Mouse (Mus musculus) liver, embryonic 12.5 days (tissue): ENCODE data around the gene Kcnd1. TPM values are rescaled to one million over a fixed set of nuclear protein-coding genes. Genes with fewer than 3 reads are reported as not detected.

Experiments
- ATAC-seq: fragments of 200-750 bp; cut with Nextera tagmentation; 2 replicates; pipeline ENCODE4 v1.8.0; 2017; ENCODE audit warnings: moderate number of reproducible peaks, mild to moderate bottlenecking, moderate library complexity
- H3K27ac ChIP-seq: fragments of 300-500 bp; sonication (generic); 2 replicates; pipeline ENCODE4 v1.5.1; 2016; ENCODE audit warnings: mild to moderate bottlenecking
- H3K27me3 ChIP-seq: fragments of 300-500 bp; sonication (generic); replicated peaks from 2 replicates; pipeline ENCODE4 v1.6.1; 2016; ENCODE audit warnings: mild to moderate bottlenecking, moderate library complexity
- H3K36me3 ChIP-seq: fragments of 300-500 bp; sonication (generic); 2 replicates; pipeline ENCODE4 v1.6.1; 2016; ENCODE audit warnings: mild to moderate bottlenecking, moderate library complexity
- H3K4me1 ChIP-seq: fragments of 300-500 bp; sonication (generic); 2 replicates; pipeline ENCODE4 v1.6.1; 2016
- H3K4me2 ChIP-seq: fragments of 300-500 bp; sonication (generic); 2 replicates; pipeline ENCODE4 v1.6.1; 2016; ENCODE audit warnings: mild to moderate bottlenecking, moderate library complexity
- H3K4me3 ChIP-seq: fragments of 300-500 bp; sonication (generic); 2 replicates; pipeline ENCODE4 v1.5.1; 2016; ENCODE audit warnings: mild to moderate bottlenecking, moderate library complexity
- H3K9ac ChIP-seq: fragments of 300-500 bp; sonication (generic); 2 replicates; pipeline ENCODE4 v1.6.1; 2016; ENCODE audit warnings: mild to moderate bottlenecking, moderate library complexity
- H3K9me3 ChIP-seq: fragments of 300-500 bp; sonication (generic); replicated peaks from 2 replicates; pipeline ENCODE4 v1.6.1; 2016; ENCODE audit warnings: mild to moderate bottlenecking, moderate library complexity
- WGBS: fragments of 180-500 bp; shearing (Covaris S2); methylation state at CpG from one replicate; pipeline ENCODE4 v1.1.7; 2016; ENCODE audit not compliant: insufficient replicate concordance; 5-methylcytosine and 5-hydroxymethylcytosine counted together
- polyA plus RNA-seq: library from polyadenylated mRNA; unstranded; fragments of >200 nt; fragmentation: Nextera tagmentation; extraction: Ambion mirVana; gene quantifications from 2 replicates; pipeline ENCODE4 v1.2.1, GENCODE M21; 2016

Kcnd1 gene
- polyA plus RNA-seq, 1 experiment from 2014 or later = 0.37 TPM

- Histone ChIP-seq H3K9ac (no peak overlapping the region), H3K4me2 (no peak overlapping the region), H3K27ac (no peak overlapping the region; the same call in 1 of the 2 replicates), H3K36me3 (peaks cover 34% of the 10 kb centered on the region), H3K4me1 (peaks cover 34% of the 10 kb centered on the region), H3K4me3 (no peak overlapping the region), H3K27me3 (no peaks in the 10 kb centered on the region), H3K9me3 (no peaks in the 10 kb centered on the region)
- 51% methylated on average over 3 of the region's 3 CpGs for WGBS
- ATAC-seq = no peak
These were observed 42.5 kb downstream of the Kcnd1 start for GRCm38 (mm10) chrX:7864551-7864950.

GRCm38 (mm10) chrX:7865343-7865742 is 43.3 kb downstream of the Kcnd1 start:
- Histone ChIP-seq H3K4me3 (no peak overlapping the region), H3K9ac (no peak overlapping the region), H3K9me3 (no peaks in the 10 kb centered on the region), H3K36me3 (peaks cover 37% of the 10 kb centered on the region), H3K4me2 (no peak overlapping the region), H3K4me1 (peaks cover 26% of the 10 kb centered on the region), H3K27me3 (no peaks in the 10 kb centered on the region), H3K27ac (no peak overlapping the region)
- no peak for ATAC-seq
- WGBS = 31% methylated on average over 2 of the region's 2 CpGs

DNA sequence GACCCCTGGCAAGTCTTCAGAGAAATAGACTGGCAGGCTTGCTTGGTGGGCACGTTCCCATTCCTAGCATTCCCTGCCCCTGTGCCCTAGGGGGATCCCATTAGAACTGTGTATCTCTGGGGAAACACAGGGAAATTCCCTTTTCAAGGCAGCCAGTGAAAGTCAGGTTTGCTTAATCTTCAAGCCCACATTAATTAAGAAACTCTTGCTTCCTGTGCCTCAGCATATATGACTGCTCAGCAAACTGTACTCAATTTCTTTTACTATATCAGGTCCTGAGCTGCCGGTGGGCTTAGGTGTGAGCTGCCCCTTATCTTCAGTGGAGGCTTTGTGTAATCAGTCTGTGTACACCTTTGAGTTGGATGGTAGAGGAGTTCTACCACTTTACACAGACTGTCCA is 43.7 kb downstream of the Kcnd1 start:
- no peak for ATAC-seq
- no peak overlapping the region for H3K27ac ChIP-seq
- H3K4me3 ChIP-seq = no peak overlapping the region
- H3K27me3 ChIP-seq = no peaks in the 10 kb centered on the region
- WGBS = 44% methylated on average over 2 of the region's 2 CpGs
- no peaks in the 10 kb centered on the region for H3K9me3 ChIP-seq
- no peak overlapping the region for H3K4me2 ChIP-seq
- H3K9ac ChIP-seq = no peak overlapping the region
- H3K4me1 ChIP-seq = peaks cover 21% of the 10 kb centered on the region
- peaks cover 37% of the 10 kb centered on the region for H3K36me3 ChIP-seq

DNA sequence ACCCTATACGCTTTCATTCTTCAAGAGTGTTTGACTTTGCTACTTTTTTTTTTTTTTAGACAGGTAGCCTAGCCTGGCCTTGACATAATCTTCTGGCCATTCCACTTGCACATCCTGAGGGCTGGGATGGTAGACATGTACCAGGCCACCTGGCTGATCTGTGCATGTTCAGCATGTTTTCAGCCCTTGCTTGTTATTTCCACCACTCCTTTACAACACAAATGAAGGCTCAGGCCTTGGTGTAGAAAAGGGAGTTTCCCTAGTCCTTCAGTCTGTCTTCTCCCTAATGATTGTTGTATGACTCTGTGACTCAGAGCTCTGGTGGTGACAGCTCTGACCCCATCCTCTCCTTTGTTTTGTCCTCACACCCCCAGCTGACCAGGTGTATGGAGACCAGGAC is 45.1 kb downstream of the Kcnd1 start:
- H3K9ac ChIP-seq = no peak overlapping the region
- WGBS = 93% methylated on average over 1 of the region's 1 CpGs
- peaks cover 47% of the 10 kb centered on the region for H3K36me3 ChIP-seq
- H3K27me3 ChIP-seq = no peaks in the 10 kb centered on the region
- no peak overlapping the region for H3K27ac ChIP-seq
- no peaks in the 10 kb centered on the region for H3K9me3 ChIP-seq
- peaks cover 10% of the 10 kb centered on the region for H3K4me1 ChIP-seq
- no peak for ATAC-seq
- no peak overlapping the region for H3K4me2 ChIP-seq
- no peak overlapping the region for H3K4me3 ChIP-seq

DNA sequence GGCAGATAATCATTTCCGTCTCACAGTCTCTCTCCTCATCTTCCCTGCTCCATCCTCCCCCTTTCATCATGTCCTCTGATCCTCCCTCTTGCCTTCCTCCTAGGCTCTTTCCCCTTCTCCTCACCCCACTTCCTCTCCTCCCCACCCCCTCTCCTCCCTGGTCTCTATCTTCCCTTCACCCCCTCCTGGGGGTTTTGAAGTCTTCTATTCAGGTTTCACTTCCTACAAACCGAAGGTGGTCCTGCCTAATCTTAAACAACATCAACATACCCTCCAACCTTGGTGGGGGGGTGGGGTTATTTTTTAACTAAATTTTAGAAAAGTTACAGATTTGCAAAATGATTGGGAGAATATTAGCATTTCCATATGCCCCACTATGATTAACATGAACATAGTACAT is 46.4 kb downstream of the Kcnd1 start:
- H3K9ac ChIP-seq = no peak overlapping the region
- H3K9me3 ChIP-seq = no peaks in the 10 kb centered on the region
- H3K4me2 ChIP-seq = no peak overlapping the region
- H3K27me3 ChIP-seq = no peaks in the 10 kb centered on the region
- no peak overlapping the region for H3K4me3 ChIP-seq
- 41% methylated on average over 2 of the region's 2 CpGs for WGBS
- peaks cover 10% of the 10 kb centered on the region for H3K4me1 ChIP-seq
- no peak overlapping the region for H3K27ac ChIP-seq
- peaks cover 61% of the 10 kb centered on the region for H3K36me3 ChIP-seq
- ATAC-seq = no peak

- ATAC-seq = no peak
- 65% methylated on average over 3 of the region's 3 CpGs for WGBS
- peaks cover 74% of the 10 kb centered on the region for H3K36me3 ChIP-seq
These were observed 47.7 kb downstream of the Kcnd1 start for GRCm38 (mm10) chrX:7869826-7870225.

DNA sequence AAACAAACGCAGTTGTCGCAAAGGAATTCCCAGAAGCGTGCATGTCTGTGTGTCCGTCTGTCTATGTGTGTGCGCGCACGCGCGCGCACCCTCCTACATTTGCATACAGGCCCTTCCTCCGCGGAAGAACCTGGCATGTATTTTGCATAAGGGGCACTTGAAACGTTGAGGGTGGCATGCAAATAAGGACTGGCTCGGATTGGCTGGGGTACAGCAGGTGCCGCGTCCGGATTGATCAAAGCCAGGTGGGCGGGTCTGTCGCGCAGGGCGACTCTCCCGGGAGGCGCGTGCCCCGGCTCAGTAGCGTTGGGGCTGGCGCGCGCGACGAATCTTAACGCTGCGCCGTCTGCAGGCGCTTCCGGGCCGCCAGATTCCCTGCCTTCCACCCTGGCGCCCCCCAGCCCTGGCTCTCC is 55.9 kb downstream of the Kcnd1 start, which contains the start of gene Pim2:
TSS of gene Pim2 (plus strand) at position 256 of the 413 bp plus-strand sequence.
- peaks cover 25% of the 10 kb centered on the region for H3K4me1 ChIP-seq
- peak; percentile 96 for ATAC-seq
- 7% methylated on average over 37 of the region's 38 CpGs for WGBS
- no peak within 1 kb of the TSS for H3K27ac ChIP-seq
- H3K4me3 ChIP-seq = peak within 1 kb of the TSS; percentile 60
- H3K9me3 ChIP-seq = no peaks in the 10 kb centered on the region
- H3K36me3 ChIP-seq = peaks cover 29% of the 10 kb centered on the region
- no peaks in the 10 kb centered on the region for H3K27me3 ChIP-seq
- H3K9ac ChIP-seq = peak within 1 kb of the TSS; percentile 57
- peak within 1 kb of the TSS; percentile 89 for H3K4me2 ChIP-seq

More at GRCm38 (mm10) chrX:7869826-7870225, 47.7 kb downstream of the Kcnd1 start:
- Histone ChIP-seq H3K4me3 (no peak overlapping the region), H3K9ac (no peak overlapping the region), H3K4me2 (no peak overlapping the region), H3K4me1 (peaks cover 10% of the 10 kb centered on the region), H3K9me3 (no peaks in the 10 kb centered on the region), H3K27ac (no peak overlapping the region), H3K27me3 (no peaks in the 10 kb centered on the region)

DNA sequence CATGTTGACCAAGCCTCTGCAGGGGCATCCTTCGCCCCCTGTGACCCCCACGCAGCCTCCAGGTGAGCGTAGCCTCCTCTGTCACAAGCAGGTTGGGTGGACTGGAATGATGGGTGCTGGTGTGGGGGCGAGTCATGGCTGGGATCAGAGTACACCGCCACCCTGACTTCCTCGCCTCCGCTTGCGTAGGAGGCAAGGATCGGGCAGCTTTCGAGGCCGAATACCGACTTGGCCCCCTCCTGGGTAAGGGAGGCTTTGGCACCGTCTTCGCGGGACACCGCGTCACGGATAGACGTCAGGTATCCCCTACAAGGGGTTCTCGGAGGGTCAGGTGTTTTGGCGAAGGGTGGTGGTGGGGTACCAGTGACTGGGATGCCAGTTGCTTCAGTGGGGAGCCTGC is 56.4 kb downstream of the Kcnd1 start:
- H3K4me3 ChIP-seq = peak overlapping the region; percentile 60
- peaks cover 25% of the 10 kb centered on the region for H3K36me3 ChIP-seq
- H3K27me3 ChIP-seq = no peaks in the 10 kb centered on the region
- ATAC-seq = no peak; the same call in 1 of the 2 replicates
- H3K4me2 ChIP-seq = peak overlapping the region; percentile 89
- no peaks in the 10 kb centered on the region for H3K9me3 ChIP-seq
- H3K4me1 ChIP-seq = peaks cover 25% of the 10 kb centered on the region
- WGBS = 19% methylated on average over 21 of the region's 21 CpGs
- peak overlapping the region; percentile 57 for H3K9ac ChIP-seq
- H3K27ac ChIP-seq = no peak overlapping the region

GRCm38 (mm10) chrX:7879819-7880218 is 57.7 kb downstream of the Kcnd1 start:
- Histone ChIP-seq H3K4me2 (peak overlapping the region; percentile 89), H3K4me3 (no peak overlapping the region), H3K4me1 (peaks cover 28% of the 10 kb centered on the region), H3K9ac (no peak overlapping the region), H3K27me3 (no peaks in the 10 kb centered on the region), H3K9me3 (no peaks in the 10 kb centered on the region), H3K27ac (no peak overlapping the region), H3K36me3 (peaks cover 11% of the 10 kb centered on the region)
- no peak for ATAC-seq
- WGBS = 5% methylated on average over 11 of the region's 11 CpGs

DNA sequence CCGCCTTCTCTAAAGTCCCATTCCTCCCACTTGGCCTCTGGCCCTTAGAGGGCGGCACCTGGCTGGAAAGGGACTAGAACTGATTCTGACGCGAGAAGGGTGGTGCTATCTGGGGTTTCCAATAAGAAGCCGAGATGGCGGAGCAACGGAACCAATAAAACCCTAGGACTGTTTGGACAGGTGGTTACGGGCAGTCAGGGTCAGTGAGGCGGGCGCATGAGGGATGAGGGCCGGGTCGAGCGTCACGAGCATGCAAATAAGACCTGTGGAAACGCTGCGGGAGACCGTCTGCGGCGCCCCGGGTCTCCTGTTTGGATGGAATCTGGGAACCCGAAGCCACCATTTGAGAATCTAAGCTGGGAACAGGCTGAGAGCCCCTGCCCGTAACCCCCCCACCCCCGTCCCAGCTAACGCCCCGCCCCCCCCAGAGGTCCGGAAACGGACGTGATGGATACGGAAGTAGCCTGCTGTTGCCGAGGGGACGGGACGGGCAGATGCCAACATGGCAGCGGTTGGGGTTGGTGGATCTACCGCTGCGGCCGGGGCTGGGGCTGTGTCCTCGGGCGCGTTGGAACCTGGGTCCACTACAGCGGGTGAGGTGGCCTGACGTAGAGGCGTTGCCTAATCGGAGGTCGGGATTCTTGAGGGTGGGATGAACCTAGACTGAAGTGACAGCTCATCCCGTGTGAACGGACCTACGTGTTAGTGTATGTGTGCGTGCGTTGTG is 61.9 kb downstream of the Kcnd1 start, which contains the start of gene Slc35a2:
TSS of gene Slc35a2 (plus strand) at position 188 of the 727 bp plus-strand sequence.
- Histone ChIP-seq H3K27me3 (no peaks in the 10 kb centered on the region), H3K36me3 (peaks cover 6% of the 10 kb centered on the region; the same call in 1 of the 2 replicates), H3K4me2 (peak within 1 kb of the TSS; percentile 74), H3K27ac (peak within 1 kb of the TSS; percentile 76), H3K9ac (peak within 1 kb of the TSS; percentile 65), H3K9me3 (no peaks in the 10 kb centered on the region), H3K4me1 (peaks cover 21% of the 10 kb centered on the region), H3K4me3 (peak within 1 kb of the TSS; percentile 74)
- 5% methylated on average over 46 of the region's 49 CpGs for WGBS
- ATAC-seq = peak; percentile 92
